Mouse (Mus musculus): Measurements from ENCODE around the gene Gm17359.

Gm17359 gene

GRCm38 (mm10) chr3:79475980-79476379 is 139.5 kb downstream of the Gm17359 start:
- DNase-seq (ENCODE audit: low spot score), result no peak

GRCm38 (mm10) chr3:79478400-79478799 is 141.9 kb downstream of the Gm17359 start:
- no peak for DNase-seq (ENCODE audit: low spot score)

GRCm38 (mm10) chr3:79478880-79479279 is 142.4 kb downstream of the Gm17359 start:
- DNase-seq (ENCODE audit: low spot score), result no peak

- no peak for DNase-seq (ENCODE audit: low spot score)
Observed at GRCm38 (mm10) chr3:79484286-79485063, 148.0 kb downstream of the Gm17359 start.

- DNase-seq (ENCODE audit: low spot score), result no peak
Observed at GRCm38 (mm10) chr3:79488025-79488424, 151.6 kb downstream of the Gm17359 start.

GRCm38 (mm10) chr3:79490102-79490501 is 153.6 kb downstream of the Gm17359 start:
- no peak for DNase-seq (ENCODE audit: low spot score)

- DNase-seq (ENCODE audit: low spot score), result no peak
Observed at GRCm38 (mm10) chr3:79491614-79492013, 155.2 kb downstream of the Gm17359 start.

- DNase-seq (ENCODE audit: low spot score), result no peak
Observed at GRCm38 (mm10) chr3:79493064-79493463, 156.6 kb downstream of the Gm17359 start.

- no peak for DNase-seq (ENCODE audit: low spot score)
Observed at GRCm38 (mm10) chr3:79494028-79494427, 157.6 kb downstream of the Gm17359 start.

GRCm38 (mm10) chr3:79495151-79495550 is 158.7 kb downstream of the Gm17359 start:
- no peak for DNase-seq (ENCODE audit: low spot score)

GRCm38 (mm10) chr3:79496668-79497067 is 160.2 kb downstream of the Gm17359 start:
- no peak for DNase-seq (ENCODE audit: low spot score)

- no peak for DNase-seq (ENCODE audit: low spot score)
Observed at GRCm38 (mm10) chr3:79500279-79500678, 163.8 kb downstream of the Gm17359 start.

GRCm38 (mm10) chr3:79501166-79501728 is 164.8 kb downstream of the Gm17359 start:
- DNase-seq (ENCODE audit: low spot score), result no peak

Data from left cerebral cortex, adult 11 months (tissue).